Mouse (Mus musculus) urinary bladder, postnatal 4 days (tissue): ENCODE data around the gene Cfap157.

Experiments used
- DNase-seq, 2 experiments: peaks; one replicate each; pipeline ENCODE4 v3.0.0; 2021 to 2022; ENCODE audit warnings: low spot score in 2 of 2

Gene Cfap157

GRCm38 (mm10) chr2:32784048-32784681 is at the start of gene Cfap157:
Cfap157 (minus strand) TSS chr2:32784428.
- DNase-seq, result no peak

- no peak for DNase-seq
Observed at GRCm38 (mm10) chr2:32828979-32829676, 44.9 kb upstream of the Cfap157 start.

- DNase-seq, result no peak
Observed at GRCm38 (mm10) chr2:32825796-32826195, 41.6 kb upstream of the Cfap157 start.

GRCm38 (mm10) chr2:32824778-32825177 is 40.5 kb upstream of the Cfap157 start:
- DNase-seq, result no peak

- DNase-seq, result no peak
Observed at GRCm38 (mm10) chr2:32824181-32824580, 40.0 kb upstream of the Cfap157 start.

GRCm38 (mm10) chr2:32823579-32824154 is 39.4 kb upstream of the Cfap157 start:
- DNase-seq, result no peak

- DNase-seq, result no peak
Observed at GRCm38 (mm10) chr2:32823153-32823552, 38.9 kb upstream of the Cfap157 start.

- no peak for DNase-seq
Observed at GRCm38 (mm10) chr2:32822643-32823042, 38.4 kb upstream of the Cfap157 start.

GRCm38 (mm10) chr2:32821041-32821802 is 37.0 kb upstream of the Cfap157 start:
- no peak for DNase-seq

- no peak for DNase-seq
Observed at GRCm38 (mm10) chr2:32818208-32818607, 34.0 kb upstream of the Cfap157 start.

- no peak for DNase-seq
Observed at GRCm38 (mm10) chr2:32817589-32817988, 33.4 kb upstream of the Cfap157 start.

- DNase-seq, result no peak
Observed at GRCm38 (mm10) chr2:32816946-32817581, 32.8 kb upstream of the Cfap157 start.

- no peak for DNase-seq
Observed at GRCm38 (mm10) chr2:32816497-32816896, 32.3 kb upstream of the Cfap157 start.

GRCm38 (mm10) chr2:32811959-32812358 is 27.7 kb upstream of the Cfap157 start:
- DNase-seq, result no peak

GRCm38 (mm10) chr2:32808816-32809566 is 24.8 kb upstream of the Cfap157 start:
- no peak for DNase-seq

- DNase-seq, result no peak
Observed at GRCm38 (mm10) chr2:32798251-32798962, 14.2 kb upstream of the Cfap157 start.

- DNase-seq, result no peak
Observed at GRCm38 (mm10) chr2:32795748-32796418, 11.7 kb upstream of the Cfap157 start.

GRCm38 (mm10) chr2:32791297-32791696 is 7.1 kb upstream of the Cfap157 start:
- DNase-seq, result peak in 1 of 2 experiments; percentile 52

GRCm38 (mm10) chr2:32788581-32788980 is 4.4 kb upstream of the Cfap157 start:
- no peak for DNase-seq

GRCm38 (mm10) chr2:32787176-32787575 is 2.9 kb upstream of the Cfap157 start:
- no peak for DNase-seq
